Mouse (Mus musculus) heart, postnatal 0 days (tissue): ENCODE data around the gene Crybb1.

ENCODE experiments used
- CTCF ChIP-seq: IDR thresholded peaks from 2 replicates; pipeline ENCODE4 v1.5.1; 2016; ENCODE audit warnings: antibody characterized with exemption, control low read depth, low read depth
- EP300 ChIP-seq: IDR thresholded peaks from 2 replicates; pipeline ENCODE4 v1.6.1; 2016; ENCODE audit warnings: antibody characterized with exemption, low read depth

DNA sequence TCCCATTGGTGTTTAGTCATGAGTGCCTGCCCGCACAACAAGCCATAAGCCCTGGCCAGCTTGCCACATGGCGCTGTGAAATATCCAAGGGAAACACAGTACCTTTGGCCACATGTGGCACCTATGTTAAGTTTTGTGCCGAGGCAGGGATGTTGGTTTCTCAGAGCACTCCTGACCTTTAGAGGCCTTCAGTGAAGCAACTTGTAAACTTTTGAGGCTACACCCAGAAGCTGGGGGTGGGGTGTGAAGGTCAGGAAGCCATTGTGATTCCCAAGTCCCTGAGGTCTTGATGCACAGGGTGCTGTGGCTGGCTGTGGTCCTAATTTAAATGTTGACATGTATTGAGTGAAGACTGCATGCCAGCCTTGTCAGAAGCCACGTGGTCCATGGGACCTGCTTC lies 43.8 kb downstream of the Crybb1 start:
- TF ChIP-seq CTCF = no peak
- no peak for TF ChIP-seq EP300
